Mouse (Mus musculus): ENCODE results near the gene Mmaa. TPM values are rescaled to one million over a fixed set of nuclear protein-coding genes. Genes with fewer than 3 reads are reported as not detected.

Mmaa gene
- polyA plus RNA-seq, 1 experiment from 2014 or later = 27.3 TPM

DNA sequence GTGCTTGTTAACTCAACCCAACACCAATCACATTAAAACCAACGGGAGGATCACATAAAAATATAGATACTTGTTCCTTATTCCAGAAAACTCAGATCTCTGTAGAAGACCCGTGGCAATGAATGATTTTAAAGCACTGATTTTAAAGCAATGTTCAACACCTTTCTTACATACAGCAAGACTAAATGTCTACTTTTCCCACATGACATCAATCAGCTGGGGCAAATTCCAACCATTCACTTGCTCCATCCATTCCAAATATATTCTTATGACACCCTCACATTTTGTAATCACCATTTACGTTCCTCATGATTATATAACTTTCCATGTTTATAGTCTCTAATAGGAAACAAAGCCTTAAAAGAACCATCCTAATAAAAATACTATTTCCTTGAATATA, 896 bp downstream of the Mmaa start:
- Histone ChIP-seq H3K4me1 (replicated peaks; ENCODE audit: control insufficient read depth, insufficient read depth, low read length) (peaks cover 23% of the 10 kb centered on the region), H3K27ac (ENCODE audit: low read length) (no peak overlapping the region), H3K9ac (replicated peaks; ENCODE audit: low read depth, low read length) (peak overlapping the region; percentile 32; the same call in 1 of the 2 replicates), H3K27me3 (replicated peaks; ENCODE audit: control insufficient read depth, insufficient read depth, low read length) (no peaks in the 10 kb centered on the region), H3K4me3 (replicated peaks; ENCODE audit: low read length) (peak overlapping the region; percentile 60), H3K9me3 (ENCODE audit: control insufficient read depth, low read length) (no peaks in the 10 kb centered on the region), H3K36me3 (ENCODE audit: control insufficient read depth, insufficient read depth) (no peaks in the 10 kb centered on the region), H3K4me2 (ENCODE audit: low read length) (peak overlapping the region; percentile 61)
- ATAC-seq = no peak
- 55% methylated on average over 3 of the region's 3 CpGs for WGBS

DNA sequence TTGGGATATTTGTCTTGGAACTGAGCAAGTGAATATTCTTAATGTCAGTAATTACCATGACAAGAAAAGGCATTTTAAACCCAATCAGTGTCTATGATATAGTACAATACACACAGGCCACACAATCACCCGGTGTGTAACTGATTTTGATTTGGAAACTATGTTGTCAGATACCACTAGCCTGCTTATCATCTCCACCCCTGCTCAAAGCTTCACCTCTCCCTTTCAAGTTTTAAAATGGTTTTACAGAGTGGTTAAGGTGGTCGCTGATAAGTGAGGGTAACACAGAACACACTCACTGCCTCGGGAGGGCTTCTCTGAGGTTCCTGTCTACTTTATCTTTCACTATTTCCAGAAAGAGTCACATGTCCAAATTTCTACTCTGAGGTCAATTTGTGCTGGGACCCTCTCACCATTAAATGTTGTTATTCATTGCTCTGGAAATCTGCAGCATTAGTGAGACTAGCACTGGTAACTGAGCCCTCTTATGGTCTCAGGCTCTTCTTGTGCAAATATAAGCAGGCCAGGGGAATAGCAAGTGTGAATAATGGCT, 1.9 kb downstream of the Mmaa start:
- Histone ChIP-seq H3K9me3 (ENCODE audit: control insufficient read depth, low read length) (no peaks in the 10 kb centered on the region), H3K9ac (replicated peaks; ENCODE audit: low read depth, low read length) (no peak overlapping the region), H3K36me3 (ENCODE audit: control insufficient read depth, insufficient read depth) (no peaks in the 10 kb centered on the region), H3K27ac (ENCODE audit: low read length) (no peak overlapping the region), H3K4me2 (ENCODE audit: low read length) (no peak overlapping the region), H3K4me1 (replicated peaks; ENCODE audit: control insufficient read depth, insufficient read depth, low read length) (peaks cover 23% of the 10 kb centered on the region), H3K4me3 (replicated peaks; ENCODE audit: low read length) (no peak overlapping the region), H3K27me3 (replicated peaks; ENCODE audit: control insufficient read depth, insufficient read depth, low read length) (no peaks in the 10 kb centered on the region)
- 90% methylated on average over 3 of the region's 3 CpGs for WGBS
- ATAC-seq = no peak

DNA sequence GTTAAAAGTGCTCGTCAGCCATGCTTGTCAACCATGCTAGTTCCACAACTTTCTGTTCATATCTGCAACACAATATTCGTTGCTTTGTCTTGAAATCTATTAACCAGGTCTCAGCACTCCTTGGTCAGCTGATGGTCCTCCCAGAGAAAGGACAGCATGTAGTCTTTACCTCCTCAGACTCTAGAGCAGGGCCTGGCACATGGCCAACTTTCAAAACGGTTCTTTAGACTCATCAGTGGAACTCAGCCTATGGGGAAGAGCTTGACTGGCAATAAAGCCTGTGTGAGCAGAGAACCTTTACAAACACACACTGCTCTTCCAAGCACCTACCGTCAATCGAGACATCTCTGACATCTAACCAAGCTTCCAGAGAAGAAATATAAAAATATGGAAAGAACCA, 5.1 kb downstream of the Mmaa start:
- H3K36me3 ChIP-seq (ENCODE audit: control insufficient read depth, insufficient read depth) = 0 out of 2 replicates have a peak, but pooled peaks cover 3% of the 10 kb centered on the region
- H3K4me2 ChIP-seq (ENCODE audit: low read length) = no peak overlapping the region
- WGBS = 70% methylated on average over 5 of the region's 5 CpGs
- no peak overlapping the region for H3K9ac ChIP-seq (replicated peaks; ENCODE audit: low read depth, low read length)
- peaks cover 17% of the 10 kb centered on the region for H3K4me1 ChIP-seq (replicated peaks; ENCODE audit: control insufficient read depth, insufficient read depth, low read length)
- H3K4me3 ChIP-seq (replicated peaks; ENCODE audit: low read length) = no peak overlapping the region
- H3K9me3 ChIP-seq (ENCODE audit: control insufficient read depth, low read length) = no peaks in the 10 kb centered on the region
- no peaks in the 10 kb centered on the region for H3K27me3 ChIP-seq (replicated peaks; ENCODE audit: control insufficient read depth, insufficient read depth, low read length)
- no peak for ATAC-seq
- H3K27ac ChIP-seq (ENCODE audit: low read length) = no peak overlapping the region

DNA sequence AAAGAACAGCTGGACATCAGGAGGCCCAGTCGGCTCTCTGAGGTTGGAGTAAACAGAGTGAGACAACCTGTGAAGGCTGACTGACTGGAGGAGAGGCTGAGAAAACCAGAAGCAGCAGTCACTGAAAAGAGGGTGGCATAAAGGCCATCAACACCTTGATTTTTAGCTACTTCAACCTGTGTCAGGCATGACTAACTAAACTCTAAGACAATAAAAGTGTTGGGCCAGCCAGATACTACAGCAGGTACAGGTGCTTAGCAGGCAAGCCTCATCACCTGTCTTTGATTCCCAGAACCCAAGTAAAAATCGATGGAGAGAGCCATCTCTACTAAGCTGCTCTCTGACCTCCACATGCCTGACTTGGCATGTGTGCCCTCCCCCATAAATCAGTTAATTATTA, 6.1 kb downstream of the Mmaa start:
- no peak for ATAC-seq
- H3K4me1 ChIP-seq (replicated peaks; ENCODE audit: control insufficient read depth, insufficient read depth, low read length) = peaks cover 15% of the 10 kb centered on the region
- no peaks in the 10 kb centered on the region for H3K27me3 ChIP-seq (replicated peaks; ENCODE audit: control insufficient read depth, insufficient read depth, low read length)
- whole genome bisulfite sequencing = 58% methylated on average over 2 of the region's 2 CpGs
- no peak overlapping the region for H3K4me2 ChIP-seq (ENCODE audit: low read length)
- H3K36me3 ChIP-seq (ENCODE audit: control insufficient read depth, insufficient read depth) = 0 out of 2 replicates have a peak, but pooled peaks cover 3% of the 10 kb centered on the region
- H3K4me3 ChIP-seq (replicated peaks; ENCODE audit: low read length) = no peak overlapping the region
- no peaks in the 10 kb centered on the region for H3K9me3 ChIP-seq (ENCODE audit: control insufficient read depth, low read length)
- no peak overlapping the region for H3K27ac ChIP-seq (ENCODE audit: low read length)
- no peak overlapping the region for H3K9ac ChIP-seq (replicated peaks; ENCODE audit: low read depth, low read length)

DNA sequence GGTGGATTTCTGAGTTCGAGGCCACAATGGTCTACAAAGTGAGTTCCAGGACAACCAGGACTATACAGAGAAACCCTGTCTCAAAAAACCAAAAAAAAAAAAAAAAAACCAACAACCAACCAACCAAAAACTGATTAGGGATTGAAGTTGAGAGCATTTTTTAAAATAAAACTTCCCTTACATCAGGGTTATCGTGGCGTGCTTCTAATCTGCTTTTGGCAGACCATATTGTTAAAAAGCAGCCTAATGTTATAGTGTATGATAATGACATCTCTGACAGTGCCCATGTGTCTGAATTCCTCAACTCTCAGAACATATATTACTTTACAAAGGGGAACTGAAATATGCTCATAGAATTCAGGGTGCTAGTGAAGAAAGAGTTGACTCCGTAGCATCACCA, 6.5 kb downstream of the Mmaa start:
- Histone ChIP-seq H3K4me1 (replicated peaks; ENCODE audit: control insufficient read depth, insufficient read depth, low read length) (peaks cover 11% of the 10 kb centered on the region), H3K27ac (ENCODE audit: low read length) (no peak overlapping the region), H3K4me3 (replicated peaks; ENCODE audit: low read length) (no peak overlapping the region), H3K4me2 (ENCODE audit: low read length) (no peak overlapping the region), H3K9ac (replicated peaks; ENCODE audit: low read depth, low read length) (no peak overlapping the region), H3K27me3 (replicated peaks; ENCODE audit: control insufficient read depth, insufficient read depth, low read length) (no peaks in the 10 kb centered on the region), H3K36me3 (ENCODE audit: control insufficient read depth, insufficient read depth) (0 out of 2 replicates have a peak, but pooled peaks cover 3% of the 10 kb centered on the region), H3K9me3 (ENCODE audit: control insufficient read depth, low read length) (no peaks in the 10 kb centered on the region)
- no peak for ATAC-seq
- WGBS = 94% methylated on average over 4 of the region's 4 CpGs

DNA sequence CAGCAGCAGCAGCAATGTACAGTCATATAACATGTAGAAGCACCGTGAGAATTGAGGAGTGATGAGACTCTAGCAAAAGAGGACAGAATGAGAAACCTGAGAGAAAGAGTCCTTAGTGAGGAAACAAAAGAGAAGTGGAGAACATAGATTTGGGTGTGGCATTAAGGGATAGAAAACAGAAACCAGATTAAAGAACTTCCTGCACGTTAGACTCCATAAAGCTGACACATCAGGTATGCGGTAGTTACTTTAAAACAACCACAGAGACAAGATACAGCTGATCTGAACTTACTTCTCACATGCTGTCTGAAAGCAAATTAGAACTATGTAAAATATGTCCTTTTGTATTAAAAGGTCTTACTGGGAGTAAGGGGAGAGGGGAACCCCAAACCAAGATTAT, 8.3 kb downstream of the Mmaa start:
- Histone ChIP-seq H3K4me3 (replicated peaks; ENCODE audit: low read length) (no peak overlapping the region), H3K9ac (replicated peaks; ENCODE audit: low read depth, low read length) (no peak overlapping the region), H3K9me3 (ENCODE audit: control insufficient read depth, low read length) (no peaks in the 10 kb centered on the region), H3K27ac (ENCODE audit: low read length) (no peak overlapping the region), H3K4me2 (ENCODE audit: low read length) (no peak overlapping the region), H3K4me1 (replicated peaks; ENCODE audit: control insufficient read depth, insufficient read depth, low read length) (peaks cover 5% of the 10 kb centered on the region; the same call in 1 of the 2 replicates), H3K36me3 (ENCODE audit: control insufficient read depth, insufficient read depth) (0 out of 2 replicates have a peak, but pooled peaks cover 3% of the 10 kb centered on the region), H3K27me3 (replicated peaks; ENCODE audit: control insufficient read depth, insufficient read depth, low read length) (no peaks in the 10 kb centered on the region)
- WGBS = 91% methylated on average over 3 of the region's 3 CpGs
- no peak for ATAC-seq

DNA sequence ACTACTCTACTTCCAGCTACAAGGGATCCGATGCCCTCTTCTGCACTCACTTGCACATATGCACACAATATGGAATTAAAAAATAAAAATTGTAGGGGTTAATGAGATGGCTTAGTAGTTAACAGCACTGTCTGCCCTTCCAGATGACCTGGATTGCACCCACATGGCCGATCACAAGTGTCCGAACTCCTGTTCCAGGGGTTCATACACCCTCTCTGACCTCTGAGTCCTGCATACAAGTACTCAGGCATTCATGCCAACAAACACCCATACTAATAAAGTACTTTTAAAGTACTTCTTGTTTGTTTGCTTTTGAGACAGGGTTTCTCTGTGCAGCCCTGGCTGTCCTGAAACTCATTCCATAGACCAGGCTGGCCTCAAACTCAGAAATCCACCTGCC, 10.1 kb downstream of the Mmaa start:
- no peak overlapping the region for H3K4me3 ChIP-seq (replicated peaks; ENCODE audit: low read length)
- no peaks in the 10 kb centered on the region for H3K9me3 ChIP-seq (ENCODE audit: control insufficient read depth, low read length)
- no peaks in the 10 kb centered on the region for H3K27me3 ChIP-seq (replicated peaks; ENCODE audit: control insufficient read depth, insufficient read depth, low read length)
- H3K36me3 ChIP-seq (ENCODE audit: control insufficient read depth, insufficient read depth) = peaks cover 9% of the 10 kb centered on the region
- no peak overlapping the region for H3K4me2 ChIP-seq (ENCODE audit: low read length)
- no peak overlapping the region for H3K9ac ChIP-seq (replicated peaks; ENCODE audit: low read depth, low read length)
- no peak for ATAC-seq
- H3K27ac ChIP-seq (ENCODE audit: low read length) = no peak overlapping the region
- H3K4me1 ChIP-seq (replicated peaks; ENCODE audit: control insufficient read depth, insufficient read depth, low read length) = no peaks in the 10 kb centered on the region
- WGBS = 97% methylated on average over 3 of the region's 3 CpGs

DNA sequence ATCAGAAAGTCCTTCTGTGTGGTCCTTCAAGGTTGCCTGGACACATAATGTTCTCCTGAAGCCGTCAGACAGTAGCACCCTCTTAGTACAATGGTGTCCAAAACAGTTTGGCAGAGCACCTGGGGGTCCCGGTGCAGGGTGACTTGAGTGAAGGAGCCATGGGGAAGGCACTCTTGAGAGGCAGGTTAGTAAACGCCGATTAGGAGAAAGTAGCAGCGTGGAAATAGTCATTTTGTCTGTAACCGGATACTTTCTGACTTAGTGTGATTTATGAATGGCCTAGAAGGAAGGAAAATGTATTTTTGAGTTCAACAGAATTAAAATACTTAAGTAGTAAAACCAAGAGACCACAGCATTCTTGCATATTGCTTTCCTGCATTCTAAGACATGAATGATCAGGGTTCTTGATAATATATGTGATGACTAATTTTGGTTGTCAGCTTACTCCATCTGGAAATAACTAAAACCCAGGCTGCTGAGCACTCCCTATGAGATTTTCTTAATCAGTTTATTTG, 13.3 kb downstream of the Mmaa start:
- peaks cover 13% of the 10 kb centered on the region for H3K36me3 ChIP-seq (ENCODE audit: control insufficient read depth, insufficient read depth)
- H3K27ac ChIP-seq (ENCODE audit: low read length) = no peak overlapping the region
- H3K27me3 ChIP-seq (replicated peaks; ENCODE audit: control insufficient read depth, insufficient read depth, low read length) = no peaks in the 10 kb centered on the region
- WGBS = 96% methylated on average over 6 of the region's 6 CpGs
- H3K4me3 ChIP-seq (replicated peaks; ENCODE audit: low read length) = no peak overlapping the region
- H3K9ac ChIP-seq (replicated peaks; ENCODE audit: low read depth, low read length) = no peak overlapping the region
- H3K9me3 ChIP-seq (ENCODE audit: control insufficient read depth, low read length) = no peaks in the 10 kb centered on the region
- no peak for ATAC-seq
- no peaks in the 10 kb centered on the region for H3K4me1 ChIP-seq (replicated peaks; ENCODE audit: control insufficient read depth, insufficient read depth, low read length)
- no peak overlapping the region for H3K4me2 ChIP-seq (ENCODE audit: low read length)

DNA sequence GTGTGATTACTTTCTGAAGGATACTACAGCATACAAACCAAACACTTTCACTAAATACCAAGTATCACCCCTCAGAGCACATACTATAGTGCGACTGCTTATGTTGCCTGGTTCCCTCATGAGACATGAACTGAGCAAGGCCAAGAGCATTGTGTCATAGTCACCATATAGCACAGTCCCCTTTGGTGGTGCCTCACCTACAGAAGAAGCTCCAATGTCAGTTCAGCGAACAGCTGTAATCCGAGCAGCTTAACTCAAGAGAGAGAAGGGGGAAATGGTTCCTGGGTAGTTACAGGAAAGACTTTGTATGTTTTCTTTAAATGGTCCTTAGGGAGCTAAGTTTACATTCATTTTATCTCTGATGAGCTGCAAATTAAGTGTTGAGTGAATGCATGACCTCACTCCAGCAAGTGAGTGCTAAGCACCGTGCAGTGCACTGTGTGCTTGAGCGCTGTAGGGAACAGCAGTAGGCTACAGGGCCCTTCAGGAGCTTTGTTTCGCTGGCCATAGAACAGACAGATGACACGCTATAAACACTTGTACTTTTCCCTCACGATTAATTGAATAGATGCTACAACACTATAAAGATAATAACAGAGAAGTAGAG, 17.4 kb downstream of the Mmaa start:
- Histone ChIP-seq H3K4me3 (replicated peaks; ENCODE audit: low read length) (no peak overlapping the region), H3K27ac (ENCODE audit: low read length) (no peak overlapping the region), H3K36me3 (ENCODE audit: control insufficient read depth, insufficient read depth) (peaks cover 22% of the 10 kb centered on the region), H3K9ac (replicated peaks; ENCODE audit: low read depth, low read length) (no peak overlapping the region), H3K4me1 (replicated peaks; ENCODE audit: control insufficient read depth, insufficient read depth, low read length) (no peaks in the 10 kb centered on the region), H3K9me3 (ENCODE audit: control insufficient read depth, low read length) (no peaks in the 10 kb centered on the region), H3K4me2 (ENCODE audit: low read length) (no peak overlapping the region), H3K27me3 (replicated peaks; ENCODE audit: control insufficient read depth, insufficient read depth, low read length) (no peaks in the 10 kb centered on the region)
- 89% methylated on average over 8 of the region's 8 CpGs for WGBS
- ATAC-seq = no peak

Measured in forebrain, embryonic 16.5 days (tissue).